Mouse (Mus musculus): ENCODE measurements around the gene Olfr697. TPM values are rescaled to one million over a fixed set of nuclear protein-coding genes. Genes with fewer than 3 reads are reported as not detected.

Olfr697 gene
- not detected in 2 replicates for polyA plus RNA-seq (2012; rRNA removed; ENCODE audit: low replicate concordance)

DNA sequence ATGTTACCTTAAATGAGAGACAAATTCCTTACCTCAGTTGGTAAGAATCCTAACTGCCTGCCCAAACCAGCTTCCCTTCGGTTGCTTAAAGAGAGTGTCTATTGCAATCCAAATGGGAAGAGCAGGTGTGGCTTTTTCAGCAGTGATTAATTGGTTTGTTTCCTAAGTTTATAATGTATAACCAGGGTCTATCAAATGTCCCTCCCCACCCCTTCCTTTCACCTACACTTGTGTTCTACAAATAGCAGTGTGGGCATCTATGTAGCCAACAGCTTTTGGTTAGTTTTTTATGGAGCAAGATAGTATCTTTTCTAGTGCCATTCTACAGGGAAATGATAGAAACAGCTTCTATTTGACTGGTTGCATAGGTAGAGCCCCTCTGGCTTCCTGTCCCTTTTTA is at the start of gene Olfr697:
Gene Olfr697, minus strand, starts transcription at position 101 of the 400 bp plus-strand sequence.

DNA sequence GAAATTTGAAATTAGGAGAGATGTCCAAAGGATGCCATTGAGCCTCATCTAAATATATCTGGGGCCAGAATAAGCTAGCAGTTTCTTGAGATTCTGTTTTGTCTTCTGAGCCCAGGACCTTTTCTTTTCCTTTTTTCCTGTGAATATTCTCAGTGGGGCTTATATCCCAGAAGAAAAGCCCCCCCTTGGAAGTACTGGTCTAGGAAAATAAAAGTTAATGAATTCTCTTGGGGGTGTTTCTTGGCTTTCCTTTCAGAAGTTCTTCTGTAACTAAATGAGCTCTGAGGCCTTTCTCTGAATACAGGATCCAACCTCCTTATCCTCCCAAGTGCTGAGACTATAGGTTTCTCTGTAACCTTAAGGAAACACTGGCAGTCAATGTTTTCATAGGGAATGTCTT is 13.1 kb upstream of the Olfr697 start, which contains the start of gene Olfr698:
Gene Olfr698, minus strand, starts transcription at position 101 of the 400 bp plus-strand sequence.

DNA sequence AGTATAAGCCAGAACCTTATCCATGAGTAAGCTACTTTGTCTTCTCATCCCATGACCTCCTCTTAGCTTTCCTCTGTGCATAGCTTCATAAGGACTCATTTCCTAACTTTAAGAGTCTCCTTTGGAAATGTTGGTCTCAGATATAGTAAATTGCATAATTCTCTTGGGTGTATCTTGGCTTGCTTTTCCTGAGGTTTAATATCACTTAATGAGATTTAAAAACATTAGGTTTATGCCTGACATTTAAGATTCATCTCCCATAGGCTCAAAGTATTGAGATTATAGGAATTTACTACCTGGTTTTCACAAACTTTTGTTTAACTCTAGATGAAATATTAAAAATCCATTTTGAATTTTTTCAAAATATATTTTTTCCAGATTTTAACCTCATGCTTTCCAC is 25.9 kb downstream of the Olfr697 start, which contains the start of gene Olfr695:
Gene Olfr695, minus strand, starts transcription at position 101 of the 400 bp plus-strand sequence.

DNA sequence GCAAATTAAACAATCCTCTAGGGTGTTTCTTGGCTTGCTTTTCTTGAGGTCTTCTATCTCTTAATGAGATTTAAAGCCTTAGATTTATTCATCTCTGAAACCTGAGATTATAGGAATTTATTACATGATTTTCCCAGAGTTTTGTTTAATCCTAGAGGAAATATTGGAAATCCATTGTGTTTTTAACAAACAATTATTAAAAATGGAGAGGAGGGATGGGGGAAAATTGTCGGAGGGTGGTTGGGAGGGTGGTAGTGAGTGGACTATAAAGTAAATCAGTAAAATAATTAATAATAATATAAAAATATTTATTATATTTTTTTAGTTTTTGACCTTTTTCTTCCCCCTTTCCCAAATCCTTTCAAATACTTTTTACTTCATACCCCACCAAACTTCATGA is 50.5 kb downstream of the Olfr697 start, which contains the start of gene Olfr694:
Gene Olfr694, minus strand, starts transcription at position 101 of the 400 bp plus-strand sequence.

Other genes with a start within 250 kb of the Olfr697 start
- gene Olfr693, start 61.9 kb downstream of the Olfr697 start, polyA plus RNA-seq (2012; rRNA removed; ENCODE audit: low replicate concordance): not detected in 2 replicates
- not detected in 2 replicates for gene Olfr694, start 50.6 kb downstream of the Olfr697 start, polyA plus RNA-seq (2012; rRNA removed; ENCODE audit: low replicate concordance)
- gene Olfr695, start 26.0 kb downstream of the Olfr697 start, polyA plus RNA-seq (2012; rRNA removed; ENCODE audit: low replicate concordance): not detected in 2 replicates
- gene Olfr698, start 13.0 kb upstream of the Olfr697 start, polyA plus RNA-seq (2012; rRNA removed; ENCODE audit: low replicate concordance): not detected in 2 replicates
- gene Olfr699, start 50.8 kb upstream of the Olfr697 start, polyA plus RNA-seq (2012; rRNA removed; ENCODE audit: low replicate concordance): not detected in 2 replicates
- not detected in 2 replicates for gene Olfr700, start 66.4 kb upstream of the Olfr697 start, polyA plus RNA-seq (2012; rRNA removed; ENCODE audit: low replicate concordance)
- gene Olfr701, start 71.7 kb upstream of the Olfr697 start, polyA plus RNA-seq (2012; rRNA removed; ENCODE audit: low replicate concordance): not detected in 2 replicates
- gene Olfr702, start 91.5 kb upstream of the Olfr697 start, polyA plus RNA-seq (2012; rRNA removed; ENCODE audit: low replicate concordance): not detected in 2 replicates
- not detected in 2 replicates for gene Olfr703, start 100.9 kb upstream of the Olfr697 start, polyA plus RNA-seq (2012; rRNA removed; ENCODE audit: low replicate concordance)
- gene Olfr704, start 120.7 kb upstream of the Olfr697 start, polyA plus RNA-seq (2012; rRNA removed; ENCODE audit: low replicate concordance): not detected in 2 replicates
- not detected in 2 replicates for gene Olfr705, start 134.4 kb upstream of the Olfr697 start, polyA plus RNA-seq (2012; rRNA removed; ENCODE audit: low replicate concordance)
- gene Olfr706, start 145.7 kb upstream of the Olfr697 start, polyA plus RNA-seq (2012; rRNA removed; ENCODE audit: low replicate concordance): not detected in 2 replicates
- gene Olfr707, start 158.8 kb upstream of the Olfr697 start, polyA plus RNA-seq (2012; rRNA removed; ENCODE audit: low replicate concordance): not detected in 2 replicates
- not detected in 2 replicates for gene Olfr1532-ps1, start 165.6 kb upstream of the Olfr697 start, polyA plus RNA-seq (2012; rRNA removed; ENCODE audit: low replicate concordance)
- not detected in 2 replicates for gene Olfr709-ps1, start 189.8 kb upstream of the Olfr697 start, polyA plus RNA-seq (2012; rRNA removed; ENCODE audit: low replicate concordance)
- gene Olfr710, start 205.9 kb upstream of the Olfr697 start, polyA plus RNA-seq (2012; rRNA removed; ENCODE audit: low replicate concordance): not detected in 2 replicates
- not detected in 2 replicates for gene Olfr6, start 221.5 kb upstream of the Olfr697 start, polyA plus RNA-seq (2012; rRNA removed; ENCODE audit: low replicate concordance)
- not detected in 2 replicates for gene Olfr711, start 233.0 kb upstream of the Olfr697 start, polyA plus RNA-seq (2012; rRNA removed; ENCODE audit: low replicate concordance)

Data from mammary gland, adult 2 months (tissue).